Mouse (Mus musculus): ENCODE data around the gene Phf1.
A peak's percentile ranks its signal among the peaks of the same experiment; 100 is the strongest.

Gene Phf1

DNA sequence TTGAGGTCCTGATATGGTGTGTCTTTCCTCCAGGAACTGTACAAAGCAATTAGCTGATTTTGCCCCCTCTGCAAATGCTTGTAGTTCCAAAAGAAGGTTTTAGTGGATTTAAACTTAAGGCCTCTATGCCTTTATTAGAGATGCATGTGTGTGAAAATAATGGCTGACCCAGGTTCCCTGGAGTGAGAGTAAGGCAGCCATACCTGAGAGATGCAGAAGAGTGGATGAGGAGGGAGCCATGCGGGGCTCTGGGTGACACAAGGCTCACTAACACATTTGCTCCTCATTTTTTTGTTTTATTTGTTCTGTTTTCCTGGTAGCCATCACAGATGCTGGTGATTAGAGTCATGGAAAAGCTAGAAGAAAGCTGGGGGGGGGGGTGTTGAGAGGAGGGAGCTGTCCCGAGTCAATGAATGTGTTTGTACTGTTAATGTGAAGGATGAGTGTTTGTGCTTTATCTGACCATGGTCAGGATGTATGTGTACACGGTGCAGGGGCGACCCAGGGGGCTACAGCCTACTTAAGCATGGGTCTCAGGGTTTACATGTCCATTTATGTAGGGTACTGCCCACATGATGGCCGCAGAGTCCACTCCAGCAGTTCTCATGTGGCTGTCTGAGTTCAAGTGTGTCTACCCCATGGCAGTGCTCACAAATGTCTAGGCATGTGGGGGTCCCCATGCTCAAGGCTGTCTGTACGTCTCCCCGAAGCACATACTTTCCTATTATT lies 17.9 kb downstream of the Phf1 start:
- DNase-seq (ENCODE audit: low spot score), result no peak

- DNase-seq (ENCODE audit: low spot score), result peak; percentile 92
Observed at GRCm38 (mm10) chr17:26951406-26951805, 18.6 kb downstream of the Phf1 start.

GRCm38 (mm10) chr17:26951952-26952877 lies 19.4 kb downstream of the Phf1 start:
- DNase-seq (ENCODE audit: low spot score), result no peak

- no peak for DNase-seq (ENCODE audit: low spot score)
Observed at GRCm38 (mm10) chr17:26953201-26953600, 20.3 kb downstream of the Phf1 start.

DNA sequence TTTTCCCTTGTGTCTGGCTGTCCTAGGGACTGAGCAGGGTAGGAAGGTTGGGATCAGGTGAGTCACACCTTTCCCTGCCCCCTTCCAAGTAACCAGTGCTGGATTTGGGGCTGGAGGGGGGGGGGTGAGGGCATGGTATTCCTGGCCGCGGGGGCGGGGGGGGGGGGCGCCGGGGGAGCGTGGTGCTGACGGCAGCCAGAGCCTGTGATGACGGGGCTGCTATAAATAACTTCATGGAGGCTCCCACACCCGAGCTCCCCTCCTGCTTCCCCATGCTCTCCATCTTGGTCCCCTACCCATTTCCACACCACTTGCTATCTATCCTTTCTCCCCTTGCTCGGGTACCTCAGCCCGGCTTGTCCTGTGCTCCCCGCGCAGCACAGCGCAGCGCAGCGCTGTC lies 20.9 kb downstream of the Phf1 start:
- DNase-seq (ENCODE audit: low spot score), result no peak

- DNase-seq (ENCODE audit: low spot score), result no peak
Observed at GRCm38 (mm10) chr17:26956309-26956708, 23.5 kb downstream of the Phf1 start.

- no peak for DNase-seq (ENCODE audit: low spot score)
Observed at GRCm38 (mm10) chr17:26956895-26957294, 24.0 kb downstream of the Phf1 start.

GRCm38 (mm10) chr17:26957872-26958271 lies 25.0 kb downstream of the Phf1 start:
- DNase-seq (ENCODE audit: low spot score), result no peak

GRCm38 (mm10) chr17:26958880-26959279 lies 26.0 kb downstream of the Phf1 start:
- DNase-seq (ENCODE audit: low spot score), result no peak

- no peak for DNase-seq (ENCODE audit: low spot score)
Observed at GRCm38 (mm10) chr17:26959815-26960214, 27.0 kb downstream of the Phf1 start.

DNA sequence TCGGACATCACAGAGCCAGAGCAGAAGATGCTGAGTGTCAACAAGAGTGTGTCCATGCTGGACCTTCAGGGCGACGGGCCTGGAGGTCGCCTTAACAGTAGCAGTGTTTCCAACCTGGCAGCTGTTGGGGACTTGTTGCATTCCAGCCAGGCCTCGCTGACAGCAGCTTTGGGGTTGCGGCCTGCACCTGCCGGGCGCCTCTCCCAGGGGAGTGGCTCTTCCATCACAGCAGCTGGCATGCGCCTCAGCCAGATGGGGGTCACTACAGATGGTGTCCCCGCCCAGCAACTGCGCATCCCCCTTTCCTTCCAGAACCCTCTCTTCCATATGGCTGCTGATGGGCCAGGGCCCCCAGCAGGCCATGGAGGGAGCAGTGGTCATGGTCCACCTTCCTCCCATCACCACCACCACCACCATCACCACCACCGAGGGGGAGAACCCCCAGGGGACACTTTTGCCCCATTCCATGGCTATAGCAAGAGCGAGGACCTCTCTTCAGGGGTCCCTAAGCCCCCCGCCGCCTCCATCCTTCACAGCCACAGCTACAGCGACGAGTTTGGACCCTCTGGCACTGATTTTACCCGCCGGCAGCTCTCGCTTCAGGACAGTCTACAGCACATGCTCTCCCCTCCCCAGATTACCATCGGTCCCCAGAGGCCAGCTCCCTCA lies 28.9 kb downstream of the Phf1 start:
- no peak for DNase-seq (ENCODE audit: low spot score)

DNA sequence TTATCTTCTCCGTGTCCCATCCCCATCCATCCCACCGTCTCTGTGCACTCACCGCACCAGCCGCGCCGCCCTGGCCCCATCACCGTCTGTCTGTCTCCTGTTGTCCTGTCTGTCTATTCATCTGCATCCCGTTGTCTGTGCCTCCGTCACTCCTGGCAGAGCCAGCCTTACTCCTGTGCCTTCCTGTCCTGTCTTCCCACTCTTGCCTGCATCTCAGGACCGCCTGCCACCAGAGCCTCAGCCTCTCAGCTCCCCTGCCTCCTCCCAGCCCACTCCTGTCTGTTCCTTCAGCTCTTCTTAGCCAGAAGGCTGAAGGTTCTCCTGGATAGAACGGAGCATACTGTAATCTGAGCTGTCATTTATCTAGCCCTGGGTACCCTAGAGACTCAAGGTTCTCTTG lies 34.1 kb downstream of the Phf1 start:
- DNase-seq (ENCODE audit: low spot score), result no peak

- no peak for DNase-seq (ENCODE audit: low spot score)
Observed at GRCm38 (mm10) chr17:26967477-26967876, 34.6 kb downstream of the Phf1 start.

DNA sequence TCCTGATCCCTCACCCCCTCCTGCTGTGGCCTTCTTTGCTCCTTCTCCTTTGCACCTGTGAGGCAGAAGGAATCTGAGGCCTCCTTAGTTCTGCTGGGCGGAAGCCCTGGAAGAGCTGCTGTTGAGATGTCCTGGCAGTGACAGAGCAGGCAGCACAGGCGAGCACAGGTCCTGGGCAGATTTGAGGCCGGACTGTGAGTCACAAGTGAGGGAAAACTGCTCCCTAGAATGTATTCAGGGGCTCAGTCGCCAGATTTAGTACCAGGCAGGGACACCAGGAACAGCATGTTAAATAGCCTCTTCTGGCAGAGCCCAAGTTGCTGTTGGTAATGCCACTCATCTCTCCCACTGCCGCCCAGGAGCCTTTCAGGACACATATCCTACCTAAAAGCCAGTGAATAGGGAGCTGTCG lies 35.4 kb downstream of the Phf1 start:
- no peak for DNase-seq (ENCODE audit: low spot score)

- no peak for DNase-seq (ENCODE audit: low spot score)
Observed at GRCm38 (mm10) chr17:26969257-26969656, 36.4 kb downstream of the Phf1 start.

DNA sequence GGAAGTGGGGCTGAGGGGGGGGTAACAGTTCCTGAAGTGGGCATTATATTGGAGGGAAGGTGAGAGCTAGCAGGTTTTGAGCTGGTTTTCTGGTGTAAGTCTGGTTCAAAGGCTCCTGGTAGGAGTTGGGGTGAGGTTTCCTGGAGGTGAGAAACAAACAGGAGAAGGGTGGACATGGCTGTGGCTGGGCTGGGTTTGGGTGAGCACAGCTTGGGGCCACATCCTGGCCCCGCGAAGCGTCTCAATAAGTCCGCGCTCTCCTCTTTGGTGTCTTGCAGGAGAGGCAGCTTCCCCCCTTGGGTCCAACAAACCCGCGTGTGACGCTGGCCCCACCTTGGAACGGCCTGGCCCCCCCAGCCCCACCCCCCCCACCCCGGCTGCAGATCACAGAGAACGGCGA lies 37.4 kb downstream of the Phf1 start:
- no peak for DNase-seq (ENCODE audit: low spot score)

GRCm38 (mm10) chr17:26971247-26971905 lies 38.5 kb downstream of the Phf1 start:
- no peak for DNase-seq (ENCODE audit: low spot score)

GRCm38 (mm10) chr17:26972107-26972506 lies 39.3 kb downstream of the Phf1 start:
- DNase-seq (ENCODE audit: low spot score), result no peak

DNA sequence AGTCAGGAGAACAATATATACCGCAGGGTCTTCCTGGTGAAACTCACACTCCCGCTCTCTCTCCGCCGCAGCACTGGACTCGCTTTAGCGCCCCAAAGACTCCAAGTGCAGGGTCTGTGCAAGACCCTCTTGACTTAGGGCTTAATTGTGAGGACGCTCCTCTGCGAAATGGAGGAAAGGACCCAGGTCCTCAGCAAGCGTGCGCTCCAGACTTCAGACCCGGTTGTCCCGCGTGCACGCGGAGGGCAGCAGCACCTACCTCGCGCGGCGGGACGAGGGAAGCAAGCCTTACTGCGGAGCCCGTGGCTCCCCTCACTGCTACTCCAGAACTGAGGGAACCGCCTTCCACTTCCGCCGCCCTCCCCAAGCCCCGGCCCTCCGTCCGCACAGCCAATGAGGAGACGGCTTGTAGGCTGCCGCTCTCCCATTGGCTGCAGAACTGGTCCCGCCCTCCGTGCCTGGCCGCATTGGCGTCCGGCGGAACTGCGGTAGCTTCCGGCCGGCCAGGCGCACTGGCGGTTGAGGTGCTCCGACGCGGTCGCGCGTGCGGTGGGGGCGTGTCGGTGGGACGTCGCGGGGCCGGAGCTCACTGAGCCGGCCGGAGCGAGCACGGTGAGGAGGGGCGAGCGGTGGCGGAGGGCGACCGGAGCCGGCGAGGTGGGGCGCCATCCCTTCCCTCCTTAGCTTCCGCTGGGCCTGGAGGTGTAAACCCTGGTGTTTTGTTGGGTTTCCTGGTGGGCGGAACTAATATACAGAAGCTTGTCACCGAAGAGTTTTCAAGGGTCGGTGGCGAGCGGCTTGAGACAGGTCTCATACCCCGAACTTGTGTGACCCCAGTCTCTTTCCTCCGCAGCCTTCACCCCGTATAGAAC lies 40.1 kb downstream of the Phf1 start, which contains the start of gene Zbtb9:
Gene Zbtb9 (plus strand): TSS at position 465 of the 872 bp plus-strand sequence.
- peak; percentile 97 for DNase-seq (ENCODE audit: low spot score)

DNA sequence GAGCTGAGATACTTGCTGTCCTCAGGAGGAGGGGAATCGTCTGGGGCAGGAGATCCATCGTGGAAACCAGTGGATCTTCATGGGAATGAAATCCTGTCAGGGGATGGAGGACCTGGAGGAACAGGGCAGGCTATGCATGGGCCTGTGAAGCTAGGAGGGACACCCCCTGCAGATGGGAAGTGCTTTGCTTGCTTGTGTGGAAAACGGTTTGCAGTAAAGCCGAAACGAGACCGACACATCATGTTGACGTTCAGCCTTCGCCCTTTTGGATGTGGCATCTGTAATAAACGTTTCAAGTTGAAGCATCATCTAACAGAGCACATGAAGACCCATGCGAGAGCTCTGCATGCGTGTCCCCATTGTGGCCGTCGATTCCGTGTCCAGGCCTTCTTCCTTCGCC lies 41.7 kb downstream of the Phf1 start:
- no peak for DNase-seq (ENCODE audit: low spot score)

DNA sequence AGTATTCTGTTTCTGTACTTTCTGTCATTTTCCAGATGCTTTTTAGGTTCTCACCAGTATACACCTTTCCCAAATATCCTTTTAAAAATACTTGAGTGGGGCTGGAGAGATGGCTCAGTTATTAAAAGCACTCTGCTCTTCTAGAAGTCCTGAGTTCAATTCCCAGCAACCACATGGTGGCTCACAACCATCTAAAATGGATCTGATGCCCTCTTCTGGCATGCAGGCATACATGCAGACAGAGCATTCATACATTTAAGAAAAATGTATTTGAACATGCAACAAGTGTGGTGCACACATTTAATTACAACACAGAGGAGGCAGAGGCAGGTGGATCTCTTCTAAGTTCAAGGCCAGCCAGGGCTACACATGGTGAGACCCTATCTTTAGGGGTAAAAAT lies 42.6 kb downstream of the Phf1 start:
- DNase-seq (ENCODE audit: low spot score), result no peak
